Mouse (Mus musculus) embryo, embryonic 11 days (tissue): ENCODE measurements around the gene Gm16253.

Experiments
- DNase-seq: peaks from one replicate; pipeline ENCODE4 v3.0.0-alpha.2; 2015

Gene Gm16253

GRCm38 (mm10) chr3:96575272-96575984 is 1.4 kb upstream of the Gm16253 start:
- DNase-seq: no peak

GRCm38 (mm10) chr3:96576005-96576658 is 652 bp upstream of the Gm16253 start:
- peak; percentile 63 for DNase-seq

DNA sequence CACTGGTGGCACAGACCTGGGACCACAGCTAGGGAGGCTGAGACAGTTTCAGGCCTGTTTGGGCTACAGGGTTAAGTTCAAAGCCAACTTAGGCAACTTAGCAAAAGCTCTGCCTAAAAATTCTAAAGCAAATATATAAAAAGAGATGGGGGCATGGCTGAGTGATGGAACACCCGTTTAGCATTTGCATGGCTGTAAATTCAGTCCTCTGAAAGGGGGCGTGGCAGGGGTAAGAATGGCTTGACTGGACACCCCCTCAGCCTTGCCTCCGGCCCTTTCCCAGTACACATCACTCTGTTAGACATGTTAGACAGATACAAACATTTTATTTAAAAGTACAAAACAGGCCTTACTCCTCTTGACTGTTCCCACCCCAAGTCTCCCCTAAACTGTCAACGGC is 782 bp downstream of the Gm16253 start:
- no peak for DNase-seq

GRCm38 (mm10) chr3:96578561-96579238 is 1.9 kb downstream of the Gm16253 start:
- DNase-seq: no peak

DNA sequence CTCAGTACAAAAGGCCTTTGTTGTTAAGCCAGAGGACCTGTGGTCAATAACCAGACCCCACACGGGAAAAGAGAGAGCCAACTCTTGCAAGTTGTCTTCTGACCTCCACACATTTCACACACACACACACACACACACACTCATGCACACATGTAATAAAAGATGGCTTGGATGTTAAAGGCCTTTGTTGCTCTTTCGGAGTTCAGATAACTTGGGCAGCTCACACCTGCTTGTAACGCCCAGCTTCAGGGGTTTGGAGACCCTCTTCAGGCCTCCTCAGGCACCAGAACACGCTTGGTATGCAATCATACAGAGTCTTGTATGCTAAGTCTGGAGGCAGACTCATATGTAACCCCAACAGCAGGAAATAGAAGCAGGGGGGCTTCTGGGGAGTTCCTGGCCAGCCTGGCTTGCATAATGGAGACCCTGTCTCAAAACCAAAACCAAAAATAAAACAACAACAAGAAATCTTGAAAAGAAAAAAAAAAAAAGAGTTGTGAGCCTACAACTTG is 2.5 kb downstream of the Gm16253 start:
- no peak for DNase-seq

DNA sequence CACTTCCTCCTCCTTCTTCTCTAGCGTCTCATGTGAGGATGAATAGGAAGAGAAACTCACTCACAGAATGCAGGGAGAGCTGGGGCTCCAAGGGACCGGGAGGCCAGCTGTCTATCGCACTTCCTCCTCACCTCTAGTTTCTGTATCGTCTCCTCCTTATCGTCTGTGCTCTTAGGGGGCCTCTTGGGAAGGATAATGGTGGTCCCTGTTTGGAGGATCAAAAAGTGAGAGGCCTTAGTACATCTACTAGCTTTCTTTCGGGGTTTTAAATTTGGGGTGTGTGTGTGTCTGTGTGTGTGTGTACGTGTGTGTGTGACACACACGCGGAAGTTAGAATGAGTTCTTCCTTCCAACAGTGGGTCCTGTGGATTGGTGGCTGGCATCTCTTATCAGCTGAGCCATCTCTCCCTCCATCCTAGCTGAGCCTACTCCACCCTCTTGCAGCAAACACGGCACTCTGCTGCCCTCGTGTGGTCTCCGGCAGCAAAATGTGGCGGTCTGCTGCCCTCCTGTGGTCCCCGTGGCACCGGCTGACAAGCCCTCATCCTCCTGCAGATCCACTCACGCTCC is 3.2 kb downstream of the Gm16253 start:
- peak; percentile 91 for DNase-seq

DNA sequence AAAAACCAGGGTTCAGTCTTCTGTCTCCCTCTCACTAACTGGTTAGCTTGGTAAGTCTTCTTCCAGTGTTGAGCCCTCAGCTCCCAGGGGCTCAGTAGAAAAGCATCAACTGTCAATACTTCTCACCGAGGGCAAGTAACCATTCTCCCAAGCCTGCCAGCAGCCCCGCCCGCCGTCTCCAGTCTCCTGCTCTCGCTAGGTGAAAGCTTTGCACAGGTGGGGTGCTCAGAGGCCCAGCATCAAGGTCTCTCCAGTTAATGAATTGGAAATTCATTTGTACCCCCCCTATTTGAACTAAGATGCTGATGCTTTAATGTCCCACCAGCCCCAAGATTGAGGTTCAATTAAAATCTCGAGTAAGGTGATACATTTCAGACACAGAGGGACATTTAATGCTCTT is 4.4 kb downstream of the Gm16253 start:
- no peak for DNase-seq

GRCm38 (mm10) chr3:96581771-96582515 is 5.2 kb downstream of the Gm16253 start:
- no peak for DNase-seq

DNA sequence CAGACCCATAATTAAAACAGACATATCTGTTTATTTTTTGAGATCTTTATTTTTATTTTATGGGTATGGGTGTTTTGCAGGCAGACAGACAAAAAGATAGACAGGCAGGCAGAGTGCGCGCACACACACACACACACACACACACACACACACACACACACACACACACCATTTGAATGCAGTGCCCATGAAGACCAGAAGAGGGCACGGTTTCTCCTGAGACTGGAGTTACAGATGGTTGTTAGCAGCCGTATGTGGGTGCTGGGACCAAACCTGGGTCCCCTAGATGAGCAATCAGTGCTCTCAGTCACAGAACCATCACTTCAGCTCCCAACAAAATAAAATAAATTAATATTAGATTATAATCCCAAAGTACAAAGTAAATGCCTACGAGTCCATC is 6.6 kb downstream of the Gm16253 start:
- DNase-seq: no peak

DNA sequence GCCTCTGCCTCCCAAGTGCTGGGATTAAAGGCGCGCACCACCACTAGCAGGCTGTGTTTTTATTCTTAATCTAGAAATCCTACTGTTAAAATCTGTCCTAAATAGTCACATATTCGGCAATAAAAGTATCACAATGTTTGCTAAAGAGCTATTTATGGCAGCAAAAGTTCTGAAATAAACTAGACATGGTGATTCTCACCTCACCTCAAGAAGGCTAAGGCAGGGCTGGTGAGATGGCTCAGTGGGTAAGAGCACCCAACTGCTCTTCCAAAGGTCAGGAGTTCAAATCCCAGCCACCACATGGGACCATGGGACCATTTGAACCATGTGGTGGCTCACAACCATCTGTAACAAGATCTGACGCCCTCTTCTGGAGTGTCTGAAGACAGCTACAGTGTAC is 13.9 kb downstream of the Gm16253 start:
- DNase-seq: no peak

- no peak for DNase-seq
These were observed 16.6 kb downstream of the Gm16253 start for GRCm38 (mm10) chr3:96593374-96593773.

DNA sequence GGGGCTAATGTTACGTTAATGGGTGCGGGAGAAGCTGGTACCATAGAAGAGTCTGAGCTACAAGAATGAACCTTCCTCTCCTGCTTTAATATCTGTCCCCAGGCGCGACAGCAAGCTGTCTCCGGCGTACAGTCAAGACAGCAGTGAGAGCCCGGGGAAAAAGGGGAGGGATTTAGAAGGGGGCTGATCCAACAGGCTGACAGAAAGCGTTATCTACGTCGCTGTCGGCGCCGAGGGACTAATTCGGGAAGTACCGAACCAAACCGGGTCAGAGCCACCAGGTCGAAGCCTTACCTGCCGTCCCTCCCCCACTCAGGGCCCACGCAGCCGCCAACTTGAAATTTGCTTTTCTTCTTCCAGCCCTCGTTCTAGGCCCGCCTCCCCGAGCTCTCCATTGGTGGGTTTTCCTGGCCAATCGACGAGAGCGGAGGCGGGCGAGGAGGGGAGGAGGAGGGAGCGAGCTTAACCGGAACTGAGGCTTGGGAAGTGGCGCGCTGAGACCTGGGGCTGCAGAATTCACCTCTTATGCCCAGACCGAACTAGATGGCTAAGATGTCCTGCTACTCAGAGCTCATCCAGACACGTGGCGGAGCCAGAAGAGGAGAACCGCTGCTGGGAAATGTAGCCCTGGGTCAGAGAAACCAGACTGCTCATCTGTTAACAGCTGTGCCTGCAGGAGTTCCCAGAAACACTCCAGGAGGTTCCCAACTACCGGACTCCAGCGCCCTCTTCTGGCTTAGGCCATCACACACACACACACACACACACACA is 17.2 kb downstream of the Gm16253 start, which contains the start of gene Polr3gl:
Gene Polr3gl (minus strand): TSS at position 392 of the 771 bp plus-strand sequence.
- DNase-seq: peak; percentile 95

- no peak for DNase-seq
These were observed 18.1 kb downstream of the Gm16253 start for GRCm38 (mm10) chr3:96594851-96595250.

GRCm38 (mm10) chr3:96595661-96596060 is 18.9 kb downstream of the Gm16253 start:
- DNase-seq: no peak

- DNase-seq: no peak
These were observed 19.5 kb downstream of the Gm16253 start, which contains the start of gene Ankrd34a for GRCm38 (mm10) chr3:96596228-96596707. Gene Ankrd34a, plus strand, starts transcription at chr3:96596636.

DNA sequence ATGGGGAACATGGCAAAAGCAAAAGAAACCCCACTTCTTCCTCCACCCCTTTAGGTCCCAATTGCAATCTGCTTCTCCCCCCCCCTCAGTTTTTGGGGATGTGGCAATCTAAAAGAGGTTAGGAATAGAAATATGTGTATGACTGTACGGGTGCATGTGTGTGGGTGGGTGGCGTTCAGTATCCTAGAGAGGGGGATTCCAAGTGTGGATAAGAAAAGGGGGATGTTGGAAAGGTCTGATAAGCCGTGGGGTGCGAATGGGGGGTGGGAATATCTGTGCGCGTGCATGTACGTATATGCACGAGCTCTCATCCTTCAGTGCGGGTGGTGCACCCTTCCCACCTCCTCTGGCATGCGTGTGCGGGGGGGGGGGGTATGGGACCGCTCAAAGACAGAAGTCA is 20.1 kb downstream of the Gm16253 start:
- DNase-seq: no peak

- peak; percentile 73 for DNase-seq
These were observed 20.7 kb downstream of the Gm16253 start for GRCm38 (mm10) chr3:96597435-96597891.

DNA sequence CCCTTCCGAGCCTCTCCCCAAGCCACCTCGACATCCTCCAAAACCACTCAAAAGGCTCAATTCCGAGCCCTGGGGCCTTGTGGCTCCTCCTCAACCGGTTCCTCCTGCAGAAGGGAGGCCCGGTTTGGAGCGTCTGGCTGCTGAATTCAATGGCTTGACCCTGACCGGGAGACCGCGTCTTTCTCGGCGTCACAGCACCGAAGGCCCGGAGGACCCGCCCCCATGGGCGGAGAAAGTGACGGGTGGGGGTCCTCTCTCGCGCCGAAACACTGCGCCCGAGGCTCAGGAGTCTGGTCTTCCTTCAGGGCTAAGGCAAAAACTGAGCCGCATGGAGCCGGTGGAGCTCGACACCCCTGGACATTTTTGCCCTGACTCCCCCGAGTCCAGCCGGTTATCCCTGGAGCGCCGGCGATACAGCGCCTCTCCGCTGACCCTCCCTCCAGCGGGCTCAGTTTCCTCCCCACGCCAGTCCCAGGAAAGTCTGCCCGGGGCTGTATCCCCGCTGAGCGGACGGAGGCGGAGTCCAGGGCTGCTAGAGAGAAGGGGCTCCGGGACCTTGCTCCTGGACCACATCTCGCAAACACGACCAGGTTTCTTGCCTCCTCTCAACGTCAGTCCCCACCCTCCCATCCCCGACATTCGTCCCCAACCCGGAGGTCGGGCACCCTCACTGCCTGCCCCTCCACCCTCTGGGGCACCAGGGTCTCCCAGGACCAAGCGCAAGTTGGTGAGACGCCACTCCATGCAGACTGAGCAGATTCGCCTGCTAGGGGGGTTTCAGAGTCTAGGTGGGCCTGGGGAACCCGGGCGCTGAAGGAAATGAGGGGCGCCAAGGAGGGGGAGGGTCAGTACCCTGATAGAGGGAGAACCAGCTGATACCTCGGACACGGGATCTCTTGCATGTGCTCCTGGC is 21.6 kb downstream of the Gm16253 start:
- peak; percentile 90 for DNase-seq

DNA sequence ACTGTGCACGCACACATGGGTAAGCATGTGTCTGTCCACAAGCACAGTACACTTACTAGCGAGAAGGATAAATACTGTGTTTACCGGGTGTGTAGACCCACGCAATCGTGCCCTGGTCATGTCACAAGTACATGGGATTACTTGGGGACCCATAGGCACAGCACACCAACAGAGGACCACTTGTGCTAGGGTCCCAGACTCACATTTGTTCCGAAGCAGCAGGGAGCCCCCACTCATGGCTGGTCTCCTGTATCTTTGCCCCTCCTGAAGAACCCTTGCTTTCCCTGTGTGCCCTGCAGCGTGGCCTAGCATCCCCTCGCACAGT is 22.2 kb downstream of the Gm16253 start:
- no peak for DNase-seq

- no peak for DNase-seq
These were observed 22.6 kb downstream of the Gm16253 start for GRCm38 (mm10) chr3:96599411-96599810.
